Mouse (Mus musculus): ENCODE data around the gene Mettl24. TPM values are rescaled to one million over a fixed set of nuclear protein-coding genes. Genes with fewer than 3 reads are reported as not detected.

Gene Mettl24
- polyA plus RNA-seq, 1 experiment from 2014 or later, result 3.9 TPM

GRCm38 (mm10) chr10:40843841-40844240 lies 160.8 kb downstream of the Mettl24 start:
- ATAC-seq (replicated peaks; ENCODE audit: low FRiP score, low read depth) (no peak), DNase-seq (ENCODE audit: low spot score) (no peak)
- Histone ChIP-seq H3K27me3 (ENCODE audit: insufficient read depth, low read length) (no peaks in the 10 kb centered on the region), H3K9me3 (replicated peaks; ENCODE audit: low read length) (no peaks in the 10 kb centered on the region), H3K4me2 (ENCODE audit: low read length) (no peak overlapping the region), H3K36me3 (ENCODE audit: insufficient read depth, low read length) (peaks cover 36% of the 10 kb centered on the region; the same call in 1 of the 2 replicates), H3K27ac (no peak overlapping the region), H3K4me1 (replicated peaks; ENCODE audit: insufficient read depth, low read length) (no peaks in the 10 kb centered on the region), H3K9ac (ENCODE audit: low read depth, low read length) (no peak overlapping the region), H3K4me3 (replicated peaks; ENCODE audit: low read depth, low read length) (no peak overlapping the region)
- TF ChIP-seq CTCF (IDR thresholded peaks at IDR 0.05; ENCODE audit: low read depth), result no peak
- 84% methylated on average over 5 of the region's 5 CpGs for WGBS

- no peaks in the 10 kb centered on the region for H3K9me3 ChIP-seq (replicated peaks; ENCODE audit: low read length)
- no peak overlapping the region for H3K4me2 ChIP-seq (ENCODE audit: low read length)
- no peak overlapping the region for H3K9ac ChIP-seq (ENCODE audit: low read depth, low read length)
- no peaks in the 10 kb centered on the region for H3K4me1 ChIP-seq (replicated peaks; ENCODE audit: insufficient read depth, low read length)
- no peak for TF ChIP-seq CTCF (IDR thresholded peaks at IDR 0.05; ENCODE audit: low read depth)
- WGBS, result 62% methylated on average over 10 of the region's 10 CpGs
- no peak overlapping the region for H3K4me3 ChIP-seq (replicated peaks; ENCODE audit: low read depth, low read length)
- peaks cover 39% of the 10 kb centered on the region; the same call in 1 of the 2 replicates for H3K36me3 ChIP-seq (ENCODE audit: insufficient read depth, low read length)
- peak; percentile 54 for DNase-seq (ENCODE audit: low spot score)
- ATAC-seq (replicated peaks; ENCODE audit: low FRiP score, low read depth), result no peak
- no peaks in the 10 kb centered on the region for H3K27me3 ChIP-seq (ENCODE audit: insufficient read depth, low read length)
- H3K27ac ChIP-seq, result no peak overlapping the region
Measured at GRCm38 (mm10) chr10:40844546-40844945, 161.5 kb downstream of the Mettl24 start.

- H3K27ac ChIP-seq, result no peak overlapping the region
- 71% methylated on average over 6 of the region's 6 CpGs for WGBS
- ATAC-seq (replicated peaks; ENCODE audit: low FRiP score, low read depth), result no peak
Measured at GRCm38 (mm10) chr10:40845626-40846025, 162.5 kb downstream of the Mettl24 start.

GRCm38 (mm10) chr10:40847176-40847874 lies 164.2 kb downstream of the Mettl24 start:
- WGBS, result 85% methylated on average over 10 of the region's 10 CpGs
- TF ChIP-seq CTCF (IDR thresholded peaks at IDR 0.05; ENCODE audit: low read depth), result no peak

More at GRCm38 (mm10) chr10:40845626-40846025, 162.5 kb downstream of the Mettl24 start:
- peaks cover 34% of the 10 kb centered on the region; the same call in 1 of the 2 replicates for H3K36me3 ChIP-seq (ENCODE audit: insufficient read depth, low read length)
- no peak overlapping the region for H3K4me3 ChIP-seq (replicated peaks; ENCODE audit: low read depth, low read length)
- TF ChIP-seq CTCF (IDR thresholded peaks at IDR 0.05; ENCODE audit: low read depth), result no peak
- H3K9me3 ChIP-seq (replicated peaks; ENCODE audit: low read length), result no peaks in the 10 kb centered on the region
- H3K27me3 ChIP-seq (ENCODE audit: insufficient read depth, low read length), result no peaks in the 10 kb centered on the region
- no peaks in the 10 kb centered on the region for H3K4me1 ChIP-seq (replicated peaks; ENCODE audit: insufficient read depth, low read length)
- H3K9ac ChIP-seq (ENCODE audit: low read depth, low read length), result no peak overlapping the region
- no peak for DNase-seq (ENCODE audit: low spot score)
- no peak overlapping the region for H3K4me2 ChIP-seq (ENCODE audit: low read length)

GRCm38 (mm10) chr10:40850644-40851043 lies 167.6 kb downstream of the Mettl24 start:
- H3K9me3 ChIP-seq (replicated peaks; ENCODE audit: low read length), result no peaks in the 10 kb centered on the region
- H3K27me3 ChIP-seq (ENCODE audit: insufficient read depth, low read length), result no peaks in the 10 kb centered on the region
- H3K4me3 ChIP-seq (replicated peaks; ENCODE audit: low read depth, low read length), result no peak overlapping the region
- ATAC-seq (replicated peaks; ENCODE audit: low FRiP score, low read depth) (no peak), DNase-seq (ENCODE audit: low spot score) (no peak)
- H3K9ac ChIP-seq (ENCODE audit: low read depth, low read length), result no peak overlapping the region
- H3K4me2 ChIP-seq (ENCODE audit: low read length), result no peak overlapping the region
- WGBS, result 84% methylated on average over 2 of the region's 2 CpGs
- H3K36me3 ChIP-seq (ENCODE audit: insufficient read depth, low read length), result peaks cover 12% of the 10 kb centered on the region; the same call in 1 of the 2 replicates
- H3K27ac ChIP-seq, result no peak overlapping the region
- TF ChIP-seq CTCF (IDR thresholded peaks at IDR 0.05; ENCODE audit: low read depth), result no peak
- no peaks in the 10 kb centered on the region for H3K4me1 ChIP-seq (replicated peaks; ENCODE audit: insufficient read depth, low read length)

More at GRCm38 (mm10) chr10:40847176-40847874, 164.2 kb downstream of the Mettl24 start:
- Histone ChIP-seq H3K4me1 (replicated peaks; ENCODE audit: insufficient read depth, low read length) (no peaks in the 10 kb centered on the region), H3K27me3 (ENCODE audit: insufficient read depth, low read length) (no peaks in the 10 kb centered on the region), H3K27ac (no peak overlapping the region), H3K9me3 (replicated peaks; ENCODE audit: low read length) (no peaks in the 10 kb centered on the region), H3K4me2 (ENCODE audit: low read length) (no peak overlapping the region), H3K4me3 (replicated peaks; ENCODE audit: low read depth, low read length) (no peak overlapping the region), H3K9ac (ENCODE audit: low read depth, low read length) (no peak overlapping the region), H3K36me3 (ENCODE audit: insufficient read depth, low read length) (peaks cover 21% of the 10 kb centered on the region; the same call in 1 of the 2 replicates)
- DNase-seq (ENCODE audit: low spot score) (no peak), ATAC-seq (replicated peaks; ENCODE audit: low FRiP score, low read depth) (no peak)

- Histone ChIP-seq H3K4me2 (ENCODE audit: low read length) (no peak overlapping the region), H3K9ac (ENCODE audit: low read depth, low read length) (no peak overlapping the region), H3K4me1 (replicated peaks; ENCODE audit: insufficient read depth, low read length) (no peaks in the 10 kb centered on the region), H3K27ac (no peak overlapping the region), H3K9me3 (replicated peaks; ENCODE audit: low read length) (no peaks in the 10 kb centered on the region), H3K4me3 (replicated peaks; ENCODE audit: low read depth, low read length) (no peak overlapping the region), H3K27me3 (ENCODE audit: insufficient read depth, low read length) (no peaks in the 10 kb centered on the region), H3K36me3 (ENCODE audit: insufficient read depth, low read length) (peaks cover 12% of the 10 kb centered on the region; the same call in 1 of the 2 replicates)
- DNase-seq (ENCODE audit: low spot score) (no peak), ATAC-seq (replicated peaks; ENCODE audit: low FRiP score, low read depth) (no peak)
- TF ChIP-seq CTCF (IDR thresholded peaks at IDR 0.05; ENCODE audit: low read depth), result no peak
Measured at GRCm38 (mm10) chr10:40851138-40851537, 168.1 kb downstream of the Mettl24 start.
